Mouse (Mus musculus) forebrain, embryonic 16.5 days (tissue): Measurements from ENCODE around the gene Gpr156. TPM values are rescaled to one million over a fixed set of nuclear protein-coding genes. Genes with fewer than 3 reads are reported as not detected.

ENCODE experiments used
- ATAC-seq: fragments of 200-750 bp; cut with Nextera tagmentation; 2 replicates; pipeline ENCODE4 v1.8.0; 2017; ENCODE audit warnings: mild to moderate bottlenecking, moderate library complexity
- H3K27ac ChIP-seq: fragments of 300-500 bp; sonication (generic); 2 replicates; pipeline ENCODE4 v1.5.1; 2014; ENCODE audit warnings: low read length, control low read depth
- H3K27me3 ChIP-seq: fragments of 300-500 bp; sonication (generic); replicated peaks from 2 replicates; pipeline ENCODE4 v1.6.1; 2014; ENCODE audit warnings: low read length; ENCODE audit not compliant: control insufficient read depth, insufficient read depth
- H3K36me3 ChIP-seq: fragments of 300-500 bp; sonication (generic); 2 replicates; pipeline ENCODE4 v1.6.1; 2014; ENCODE audit not compliant: control insufficient read depth, insufficient read depth
- H3K4me1 ChIP-seq: fragments of 300-500 bp; sonication (generic); replicated peaks from 2 replicates; pipeline ENCODE4 v1.6.1; 2014; ENCODE audit warnings: low read length; ENCODE audit not compliant: control insufficient read depth, insufficient read depth
- H3K4me2 ChIP-seq: fragments of 300-500 bp; sonication (generic); 2 replicates; pipeline ENCODE4 v1.6.1; 2014; ENCODE audit warnings: mild to moderate bottlenecking, low read length, control low read depth
- H3K4me3 ChIP-seq: fragments of 300-500 bp; sonication (generic); replicated peaks from 2 replicates; pipeline ENCODE4 v1.5.1; 2014; ENCODE audit warnings: mild to moderate bottlenecking, low read length, control low read depth
- H3K9ac ChIP-seq: fragments of 300-500 bp; sonication (generic); replicated peaks from 2 replicates; pipeline ENCODE4 v1.6.1; 2014; ENCODE audit warnings: low read depth, low read length, control low read depth
- H3K9me3 ChIP-seq: fragments of 300-500 bp; sonication (generic); 2 replicates; pipeline ENCODE4 v1.6.1; 2016; ENCODE audit warnings: low read length; ENCODE audit not compliant: control insufficient read depth
- WGBS: fragments of 180-500 bp; shearing (Covaris S2); extraction: QIAGEN DNeasy Blood & Tissue Kit; methylation state at CpG from one replicate; pipeline ENCODE4 v1.1.7; 2014; 5-methylcytosine and 5-hydroxymethylcytosine counted together
- polyA plus RNA-seq: library from polyadenylated mRNA; unstranded; fragments of >200 nt; fragmentation: Nextera tagmentation; extraction: Ambion mirVana; gene quantifications from 2 replicates; pipeline ENCODE4 v1.2.1, GENCODE M21; 2015

Gpr156 gene
- polyA plus RNA-seq, 1 experiment from 2014 or later: 5.4 TPM

DNA sequence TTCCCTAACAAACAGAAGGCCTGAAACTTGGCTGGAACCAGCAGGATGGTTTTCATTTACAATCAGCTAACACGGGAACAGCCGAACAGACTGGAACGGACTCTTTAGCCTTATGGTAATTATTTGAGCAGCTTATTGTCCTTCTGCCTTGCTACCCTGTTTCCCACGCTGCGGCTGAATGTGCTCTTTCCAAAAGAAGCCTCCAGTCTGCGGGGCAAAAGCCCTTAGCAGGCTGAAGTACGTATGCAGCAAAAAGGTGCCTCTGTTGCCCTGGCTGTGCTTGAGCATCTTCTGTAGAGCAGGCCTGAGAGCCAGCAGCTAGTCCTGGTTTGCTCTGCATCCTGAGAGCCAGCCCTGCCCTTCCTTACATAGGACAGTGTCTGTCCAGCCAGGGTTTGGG, 83.9 kb downstream of the Gpr156 start:
- WGBS: 2% methylated on average over 7 of the region's 7 CpGs
- Histone ChIP-seq H3K4me3 (no peak overlapping the region), H3K9ac (0 out of 2 replicates have a peak overlapping the region, but pooled peaks have one; percentile 10), H3K27ac (peak overlapping the region; percentile 60), H3K9me3 (no peaks in the 10 kb centered on the region), H3K27me3 (no peaks in the 10 kb centered on the region), H3K4me2 (peak overlapping the region; percentile 0; the same call in 1 of the 2 replicates), H3K4me1 (peaks cover 6% of the 10 kb centered on the region), H3K36me3 (no peaks in the 10 kb centered on the region)
- ATAC-seq: peak; percentile 87

DNA sequence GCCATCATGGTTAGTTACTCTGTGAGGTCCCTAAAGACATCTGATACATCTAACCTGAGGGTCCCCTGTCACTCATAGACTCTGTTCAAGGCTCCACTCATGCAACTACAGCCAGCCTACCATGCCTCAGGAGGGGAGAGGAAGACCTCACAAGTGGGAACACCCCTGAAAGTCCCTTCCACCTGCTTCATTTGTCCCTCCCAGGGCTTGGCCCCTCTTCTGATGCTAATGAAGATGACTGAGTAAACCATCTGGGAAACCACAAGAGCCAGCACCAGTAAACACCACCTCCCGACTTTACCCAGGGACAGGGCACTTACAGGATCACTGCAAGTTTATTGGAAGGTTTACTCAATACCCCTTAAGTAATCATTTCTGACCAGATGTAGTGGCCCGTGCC, 85.5 kb downstream of the Gpr156 start:
- Histone ChIP-seq H3K27ac (no peak overlapping the region), H3K4me2 (no peak overlapping the region)
- no peak for ATAC-seq

DNA sequence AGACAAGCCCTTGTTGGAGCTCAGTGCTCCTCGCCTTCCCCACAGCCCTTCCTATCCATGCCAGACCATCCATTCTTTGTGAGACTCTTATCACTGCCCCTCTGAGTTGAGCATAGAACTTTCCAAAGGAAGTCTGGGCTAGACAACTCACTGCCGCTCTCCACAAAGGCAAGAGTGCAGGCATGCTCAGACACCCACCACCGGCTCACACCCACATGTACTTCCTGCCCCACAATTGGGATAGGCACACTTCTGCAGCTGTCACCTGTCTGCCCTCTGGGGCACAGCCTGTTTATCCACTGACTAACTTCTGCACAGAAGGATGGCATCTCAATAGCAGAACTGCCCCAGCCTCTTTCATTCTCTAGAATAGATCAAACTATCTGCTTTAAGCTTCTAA, 86.2 kb downstream of the Gpr156 start:
- H3K27ac ChIP-seq: no peak overlapping the region
- WGBS: 78% methylated on average over 3 of the region's 3 CpGs
- no peak for ATAC-seq
- no peak overlapping the region for H3K9ac ChIP-seq
- H3K4me2 ChIP-seq: no peak overlapping the region
- no peaks in the 10 kb centered on the region for H3K9me3 ChIP-seq
- H3K36me3 ChIP-seq: no peaks in the 10 kb centered on the region
- H3K27me3 ChIP-seq: no peaks in the 10 kb centered on the region
- H3K4me3 ChIP-seq: no peak overlapping the region
- peaks cover 6% of the 10 kb centered on the region for H3K4me1 ChIP-seq

More for the DNA sequence above, 85.5 kb downstream of the Gpr156 start:
- H3K27me3 ChIP-seq: no peaks in the 10 kb centered on the region
- 33% methylated on average over 2 of the region's 2 CpGs for WGBS
- H3K9me3 ChIP-seq: no peaks in the 10 kb centered on the region
- no peak overlapping the region for H3K9ac ChIP-seq
- no peak overlapping the region for H3K4me3 ChIP-seq
- H3K4me1 ChIP-seq: peaks cover 6% of the 10 kb centered on the region
- H3K36me3 ChIP-seq: no peaks in the 10 kb centered on the region

DNA sequence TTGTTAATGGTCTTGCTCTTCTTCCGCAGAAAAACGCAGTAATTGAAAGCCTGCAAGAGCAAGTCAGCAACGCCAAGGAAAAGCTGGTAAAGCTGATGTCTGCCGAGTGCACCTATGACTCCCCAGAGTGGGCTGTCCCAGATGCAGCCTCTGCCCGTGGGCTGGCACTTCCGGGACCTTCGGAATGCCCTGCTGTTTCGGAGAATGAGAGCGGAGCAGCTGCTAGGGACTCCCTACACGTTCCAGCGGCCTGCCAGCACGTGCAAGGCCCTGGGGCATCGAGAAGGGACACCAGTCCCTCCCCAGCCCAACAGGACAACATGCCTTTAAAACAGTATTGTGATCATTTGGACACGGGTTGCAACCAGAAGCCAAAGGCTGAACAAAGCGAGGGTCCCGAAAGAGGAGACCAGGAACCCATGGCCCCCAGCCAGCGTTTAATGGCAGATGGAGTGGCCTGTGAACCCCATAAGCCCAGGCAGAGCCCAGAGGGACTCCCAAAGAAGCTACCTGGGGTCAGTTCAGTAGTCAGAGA, 88.3 kb downstream of the Gpr156 start:
- no peak for ATAC-seq
- Histone ChIP-seq H3K9ac (no peak overlapping the region), H3K9me3 (no peaks in the 10 kb centered on the region), H3K4me1 (peaks cover 6% of the 10 kb centered on the region), H3K4me2 (no peak overlapping the region), H3K27me3 (no peaks in the 10 kb centered on the region), H3K27ac (no peak overlapping the region), H3K4me3 (no peak overlapping the region), H3K36me3 (no peaks in the 10 kb centered on the region)
- WGBS: 90% methylated on average over 17 of the region's 17 CpGs

DNA sequence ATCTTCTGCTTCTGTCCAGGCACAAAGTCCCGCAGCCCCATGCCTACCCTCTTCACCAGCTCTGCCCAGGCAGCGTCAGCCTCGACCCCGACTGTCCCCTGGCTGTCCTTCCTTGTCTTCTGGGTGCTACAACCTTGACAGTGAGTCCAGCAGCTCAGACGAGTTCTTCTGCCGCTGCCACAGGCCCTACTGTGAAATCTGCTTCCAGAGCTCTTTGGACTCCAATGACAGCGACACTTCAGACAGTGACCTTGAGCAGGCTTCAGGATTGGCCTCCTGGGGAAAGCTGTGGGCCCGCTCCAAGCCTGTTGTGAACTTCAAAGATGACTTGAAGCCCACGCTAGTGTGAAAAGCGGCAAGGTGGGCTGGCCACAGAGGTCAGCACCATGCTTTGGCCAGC, 89.2 kb downstream of the Gpr156 start:
- no peak overlapping the region for H3K4me2 ChIP-seq
- H3K9ac ChIP-seq: no peak overlapping the region
- no peak overlapping the region for H3K4me3 ChIP-seq
- 95% methylated on average over 10 of the region's 10 CpGs for WGBS
- ATAC-seq: no peak
- no peaks in the 10 kb centered on the region for H3K27me3 ChIP-seq
- no peaks in the 10 kb centered on the region; the same call in 1 of the 2 replicates for H3K4me1 ChIP-seq
- no peak overlapping the region for H3K27ac ChIP-seq
- no peaks in the 10 kb centered on the region for H3K36me3 ChIP-seq
- no peaks in the 10 kb centered on the region for H3K9me3 ChIP-seq

DNA sequence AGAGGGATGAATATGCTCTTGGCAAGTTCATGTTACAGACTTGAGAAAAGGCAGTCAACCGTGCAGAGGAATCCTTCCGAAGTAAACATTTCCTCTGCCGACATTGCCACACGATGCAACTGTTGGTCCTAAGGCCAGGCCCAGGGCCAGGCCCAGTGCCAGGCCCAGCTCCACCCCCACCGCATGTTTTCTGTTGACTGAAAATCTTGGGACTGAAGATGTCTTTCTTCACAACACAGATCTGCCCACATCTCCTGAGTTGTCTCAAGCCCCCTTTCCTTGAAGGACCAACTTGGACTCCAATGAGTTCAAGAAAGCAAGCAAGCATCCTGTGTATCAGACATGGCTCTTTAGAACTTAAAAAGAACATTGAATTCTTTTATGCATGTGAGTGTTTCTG, 92.1 kb downstream of the Gpr156 start:
- H3K27ac ChIP-seq: no peak overlapping the region
- H3K36me3 ChIP-seq: no peaks in the 10 kb centered on the region
- no peaks in the 10 kb centered on the region for H3K27me3 ChIP-seq
- no peak overlapping the region for H3K4me2 ChIP-seq
- WGBS: 83% methylated on average over 5 of the region's 5 CpGs
- H3K4me1 ChIP-seq: no peaks in the 10 kb centered on the region
- no peaks in the 10 kb centered on the region for H3K9me3 ChIP-seq
- no peak for ATAC-seq
- H3K4me3 ChIP-seq: no peak overlapping the region
- H3K9ac ChIP-seq: no peak overlapping the region

DNA sequence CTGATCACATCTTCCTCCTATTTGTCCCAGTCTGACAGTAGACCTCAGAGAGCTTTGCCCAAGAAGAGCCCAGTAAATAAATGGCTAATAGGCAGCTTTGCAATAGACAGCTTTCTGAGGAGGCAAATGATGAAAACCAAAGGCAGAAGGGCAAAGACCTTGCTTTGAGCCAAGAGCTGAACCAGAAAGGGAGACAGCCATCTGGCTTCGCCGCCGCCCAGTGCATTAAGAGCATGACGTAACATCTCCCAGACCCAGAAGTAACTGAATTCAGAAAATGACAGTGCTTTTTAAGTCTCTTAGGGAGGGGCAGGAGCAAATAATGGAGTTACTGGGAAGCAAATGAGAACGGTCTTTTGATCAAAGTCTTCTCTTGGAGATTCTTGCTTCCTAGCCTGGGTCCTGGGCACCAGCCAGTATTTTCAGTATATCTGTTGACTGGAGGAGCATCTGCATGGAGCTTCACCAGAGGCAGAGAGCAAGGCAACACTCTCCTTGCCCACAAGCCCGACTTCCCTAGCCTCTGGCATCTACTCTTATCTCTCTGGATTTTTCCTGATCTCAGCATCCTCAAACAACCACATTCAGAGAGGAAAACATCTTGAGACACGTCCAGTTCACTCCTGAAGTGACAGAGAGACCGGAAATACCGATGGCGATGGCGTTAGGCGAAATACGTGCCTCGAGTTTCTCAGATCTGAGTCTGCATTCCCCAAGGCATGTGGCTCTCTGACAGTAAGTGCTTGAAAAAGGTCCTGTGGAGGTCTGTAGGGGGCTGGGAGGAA, 92.9 kb downstream of the Gpr156 start:
- no peak for ATAC-seq
- Histone ChIP-seq H3K4me1 (no peaks in the 10 kb centered on the region), H3K36me3 (no peaks in the 10 kb centered on the region), H3K9ac (no peak overlapping the region), H3K27ac (no peak overlapping the region), H3K9me3 (no peaks in the 10 kb centered on the region), H3K4me3 (no peak overlapping the region), H3K4me2 (no peak overlapping the region), H3K27me3 (no peaks in the 10 kb centered on the region)
- WGBS: 87% methylated on average over 14 of the region's 14 CpGs

DNA sequence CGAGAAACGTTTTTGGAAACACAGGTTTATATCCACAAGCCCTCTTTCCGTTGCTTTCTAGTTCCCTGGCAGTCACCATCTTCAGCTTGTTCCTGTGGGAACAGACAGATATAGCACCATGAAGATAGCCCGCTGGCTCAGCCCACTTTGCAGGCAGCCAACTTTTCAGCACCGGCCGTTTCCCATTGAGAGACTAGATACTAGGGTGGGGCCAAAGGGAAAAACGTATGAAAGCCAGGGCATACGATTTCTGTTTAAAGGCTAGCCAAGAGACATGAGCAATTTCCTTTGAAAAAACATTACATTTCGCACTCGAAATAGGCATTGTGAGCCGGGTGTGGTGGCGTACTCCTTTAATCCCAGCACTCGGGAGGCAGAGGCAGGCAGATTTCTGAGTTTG, 95.2 kb downstream of the Gpr156 start:
- H3K36me3 ChIP-seq: no peaks in the 10 kb centered on the region
- H3K4me3 ChIP-seq: no peak overlapping the region
- H3K9ac ChIP-seq: no peak overlapping the region
- no peaks in the 10 kb centered on the region for H3K27me3 ChIP-seq
- WGBS: 95% methylated on average over 13 of the region's 13 CpGs
- ATAC-seq: no peak
- no peaks in the 10 kb centered on the region for H3K4me1 ChIP-seq
- H3K9me3 ChIP-seq: no peaks in the 10 kb centered on the region
- H3K4me2 ChIP-seq: no peak overlapping the region
- H3K27ac ChIP-seq: no peak overlapping the region

DNA sequence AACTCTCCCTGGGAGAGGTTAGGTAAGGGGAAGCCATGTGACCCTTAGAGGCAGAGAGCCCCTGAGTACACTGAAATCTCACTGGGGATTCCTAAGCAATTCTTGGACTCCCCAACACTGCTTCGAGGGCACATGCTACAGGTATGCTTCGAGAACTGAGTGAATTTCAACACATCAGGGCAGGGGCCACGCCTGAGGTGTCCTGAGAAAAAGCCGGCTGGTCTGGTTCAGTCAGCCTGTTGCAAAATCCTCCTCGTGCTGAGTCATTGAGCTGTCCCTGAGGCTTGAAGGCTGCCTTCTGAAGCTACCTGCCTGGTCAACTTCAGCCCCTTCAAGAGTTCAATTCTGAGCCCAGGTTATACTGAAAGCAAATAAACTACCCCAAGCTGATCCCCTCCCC, 96.1 kb downstream of the Gpr156 start:
- no peak overlapping the region for H3K9ac ChIP-seq
- 72% methylated on average over 5 of the region's 5 CpGs for WGBS
- H3K27me3 ChIP-seq: no peaks in the 10 kb centered on the region
- H3K4me2 ChIP-seq: no peak overlapping the region
- H3K9me3 ChIP-seq: no peaks in the 10 kb centered on the region
- H3K4me3 ChIP-seq: no peak overlapping the region
- no peak for ATAC-seq
- no peaks in the 10 kb centered on the region for H3K4me1 ChIP-seq
- no peaks in the 10 kb centered on the region for H3K36me3 ChIP-seq
- H3K27ac ChIP-seq: no peak overlapping the region
